Mouse (Mus musculus) brain, embryonic 14.5 days (tissue): Measurements from ENCODE around the gene Olfr373.

Experiments
- CTCF ChIP-seq: fragments of 200-500 bp; IDR thresholded peaks from 2 replicates; pipeline ENCODE4 v1.5.1; 2012; ENCODE audit warnings: inconsistent platforms, mild to moderate bottlenecking, moderate library complexity, borderline replicate concordance; ENCODE audit not compliant: insufficient read depth, insufficient read length; ENCODE audit errors: extremely low read depth
- POLR2A ChIP-seq: fragments of 200-500 bp; IDR thresholded peaks from 2 replicates; pipeline ENCODE4 v1.6.1; 2012; ENCODE audit warnings: mild to moderate bottlenecking, inconsistent platforms, borderline replicate concordance; ENCODE audit not compliant: poor library complexity, insufficient read depth, insufficient read length, severe bottlenecking; ENCODE audit errors: extremely low read depth

DNA sequence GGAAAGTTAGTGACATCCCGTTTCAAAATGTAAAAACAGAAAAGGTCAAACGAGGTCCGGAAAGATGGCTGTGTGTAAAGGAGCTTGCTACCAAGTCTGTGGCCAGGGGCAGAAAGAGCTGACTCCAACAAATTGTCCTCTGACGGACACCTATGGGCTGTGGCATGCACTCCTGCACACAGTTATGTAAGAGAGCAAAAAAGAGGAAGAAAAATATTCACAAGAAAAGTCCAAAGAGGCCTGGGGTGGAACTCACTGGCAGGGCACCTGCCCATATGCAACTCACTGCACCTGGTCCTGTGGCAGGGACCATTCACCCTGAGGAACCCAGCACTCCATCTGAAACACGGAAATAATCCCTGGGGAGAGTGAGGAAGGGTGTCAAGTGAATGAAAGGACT lies 1.8 kb downstream of the Olfr373 start:
- TF ChIP-seq CTCF (no peak), POLR2A (no peak)
